Mouse (Mus musculus): ENCODE data around the gene Wipf1.
A peak's percentile ranks its signal among the peaks of the same experiment; 100 is the strongest.
"Not testable (repeated sequence)": the region's sequence is repeated elsewhere in the genome, so short reads cannot be mapped to it uniquely, and the experiment has no call there.

The Wipf1 gene

GRCm38 (mm10) chr2:73540450-73541162 lies 11.1 kb upstream of the Wipf1 start:
- DNase-seq: no peak

DNA sequence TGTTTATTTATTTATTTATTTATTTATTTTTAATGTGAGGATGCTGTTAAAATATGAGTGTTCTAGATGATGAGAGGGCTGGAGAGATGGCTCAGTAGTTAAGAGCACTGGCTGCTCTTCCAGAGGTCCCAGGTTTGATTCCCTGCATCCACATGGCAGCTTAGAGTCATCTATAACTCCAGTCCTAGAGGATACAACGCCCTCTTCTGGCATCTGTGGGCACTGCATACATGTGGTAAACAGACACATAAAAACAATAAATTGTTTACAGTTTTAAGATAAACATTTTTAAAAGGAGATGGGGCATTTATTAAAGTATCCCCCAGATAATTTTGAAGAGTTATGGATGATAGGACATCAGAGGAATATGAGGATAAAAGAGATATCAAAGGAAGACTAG lies 10.2 kb upstream of the Wipf1 start:
- DNase-seq: peak; percentile 39

DNA sequence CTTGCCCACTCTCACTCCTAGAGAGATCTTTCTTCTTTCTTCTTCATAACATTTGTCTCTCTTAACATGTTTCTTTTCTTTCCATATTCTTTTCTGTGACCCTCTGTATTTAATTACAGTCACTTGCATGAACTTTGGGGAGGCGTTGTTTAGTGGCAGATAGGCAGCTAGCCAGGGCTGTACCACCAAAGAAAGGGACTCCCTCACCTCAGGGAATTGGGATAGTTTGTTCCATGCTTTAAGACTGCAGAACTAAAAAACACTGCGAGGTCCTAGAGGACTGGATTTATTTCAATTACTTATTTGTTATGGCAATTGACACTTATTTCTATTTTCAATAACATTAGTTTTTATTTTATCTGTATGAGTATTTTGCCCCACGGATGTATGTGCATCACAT lies 9.6 kb upstream of the Wipf1 start:
- no peak for DNase-seq

- no peak for DNase-seq
These were observed 9.1 kb upstream of the Wipf1 start for GRCm38 (mm10) chr2:73538590-73538989.

- no peak for DNase-seq
These were observed 6.7 kb upstream of the Wipf1 start for GRCm38 (mm10) chr2:73536091-73536783.

DNA sequence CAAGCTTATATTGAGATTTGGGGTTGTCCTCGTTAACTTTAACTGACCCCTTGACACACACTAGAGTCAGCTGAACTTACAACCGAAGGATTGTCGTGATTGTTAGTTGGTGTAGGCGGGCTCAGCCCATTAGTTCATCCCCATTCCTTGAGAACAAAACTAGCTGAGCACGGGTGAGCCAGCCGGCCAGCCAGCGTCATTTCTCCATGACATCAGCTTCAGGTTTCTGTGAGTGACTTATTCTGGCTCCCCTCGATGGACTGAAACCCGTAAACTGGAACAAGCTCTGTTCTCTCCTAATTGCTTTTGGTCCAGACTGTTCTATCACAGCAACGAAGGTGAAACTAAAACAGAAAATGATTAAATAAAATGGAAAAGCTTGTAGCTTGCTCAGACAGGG lies 5.2 kb upstream of the Wipf1 start:
- no peak for DNase-seq

DNA sequence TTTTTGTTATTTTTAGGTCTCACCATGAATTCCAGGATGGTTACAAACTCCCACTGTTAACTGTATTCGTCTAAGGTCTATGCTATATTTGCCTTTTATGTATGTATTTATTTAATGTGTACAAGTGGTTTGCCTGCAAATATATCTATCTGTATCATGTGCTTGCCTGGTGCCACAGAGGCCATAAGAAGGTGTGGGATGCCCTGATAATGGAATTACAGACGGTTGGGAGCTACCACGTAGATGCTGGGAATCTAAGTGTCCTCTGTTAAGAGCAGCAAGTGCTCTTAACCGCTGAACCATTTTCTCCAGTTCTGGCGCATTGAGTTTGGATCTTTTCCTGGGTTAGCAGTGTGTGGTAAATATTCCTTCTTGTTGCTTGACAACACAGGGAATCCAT lies 953 bp upstream of the Wipf1 start:
- DNase-seq: no peak

DNA sequence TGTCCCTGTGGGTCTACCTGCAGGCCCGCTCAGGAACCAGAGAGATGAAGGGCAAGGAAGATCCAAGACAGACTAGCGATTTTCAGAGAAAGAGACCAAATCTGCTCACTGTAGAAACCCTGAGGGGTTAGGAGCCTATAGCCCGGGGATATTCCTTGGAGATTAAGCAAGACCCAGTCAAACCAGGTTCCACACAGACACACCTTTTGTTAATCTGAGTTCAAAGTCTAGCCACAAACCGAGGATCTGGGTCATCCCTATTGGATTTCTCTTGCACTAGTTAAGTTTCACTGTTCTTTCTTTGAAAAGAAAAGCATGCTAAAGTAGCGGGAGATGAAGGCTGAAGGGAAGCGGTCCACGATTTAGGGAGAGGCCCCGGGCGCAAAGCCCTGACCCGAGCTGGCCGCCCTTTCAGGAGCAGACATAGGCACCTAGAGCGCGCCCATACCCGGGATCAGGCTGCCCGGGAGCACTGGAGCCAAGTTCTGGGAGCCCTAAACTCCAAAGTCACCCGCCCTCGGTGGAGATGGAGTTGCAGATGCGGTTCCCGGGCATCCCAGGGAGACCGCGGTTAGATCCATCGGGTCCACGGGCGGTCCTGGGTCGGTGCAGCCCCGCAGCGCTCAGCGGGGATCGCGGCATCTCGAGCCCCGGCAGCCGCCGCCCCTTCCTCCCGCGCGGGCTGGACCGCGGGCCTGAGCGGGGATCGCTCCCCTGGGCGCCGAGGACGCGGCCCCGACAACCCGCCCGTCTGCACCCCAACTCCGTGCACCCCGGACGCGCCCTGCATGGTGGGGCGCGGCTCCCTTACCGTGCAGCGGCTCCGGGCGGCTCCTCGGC lies 798 bp downstream of the Wipf1 start:
- no peak for DNase-seq

DNA sequence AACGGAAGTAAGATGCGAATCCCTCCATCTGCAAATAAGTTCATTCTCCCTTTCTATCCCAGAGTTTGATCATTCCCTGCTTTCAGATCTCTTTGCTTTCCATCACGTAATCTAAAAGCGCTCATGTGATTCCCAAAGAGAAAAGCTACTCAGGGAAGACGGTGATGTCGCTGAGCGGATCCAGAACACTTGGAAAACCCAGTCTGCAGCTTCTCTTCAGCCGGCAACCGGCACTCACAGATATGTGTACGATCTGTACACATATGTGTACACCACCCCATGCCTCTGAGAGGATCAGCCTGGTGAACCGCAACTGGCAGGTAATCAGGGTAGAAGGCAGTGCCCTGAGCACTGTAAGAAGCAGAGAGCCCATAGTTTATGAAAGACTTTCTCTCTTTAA lies 1.6 kb downstream of the Wipf1 start:
- DNase-seq: no peak

DNA sequence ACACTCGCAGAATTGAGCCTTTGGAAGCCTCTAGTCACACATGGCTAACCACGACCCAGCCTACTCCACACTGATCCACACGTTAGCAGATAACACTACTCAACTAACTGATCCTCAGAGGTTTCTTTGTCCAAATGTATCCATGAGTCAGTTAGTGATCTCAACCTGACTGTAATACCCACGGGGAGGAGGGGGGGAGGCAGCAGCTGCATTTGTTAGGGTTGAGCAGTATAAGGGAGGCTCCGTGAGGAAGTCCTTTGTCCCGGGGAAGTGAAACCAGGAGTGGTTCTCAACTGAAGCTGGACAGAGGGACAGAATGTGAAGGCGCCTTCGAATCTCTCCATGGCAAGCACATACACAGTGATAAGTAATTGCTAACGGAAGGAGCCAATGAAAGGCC lies 2.8 kb downstream of the Wipf1 start:
- no peak for DNase-seq

DNA sequence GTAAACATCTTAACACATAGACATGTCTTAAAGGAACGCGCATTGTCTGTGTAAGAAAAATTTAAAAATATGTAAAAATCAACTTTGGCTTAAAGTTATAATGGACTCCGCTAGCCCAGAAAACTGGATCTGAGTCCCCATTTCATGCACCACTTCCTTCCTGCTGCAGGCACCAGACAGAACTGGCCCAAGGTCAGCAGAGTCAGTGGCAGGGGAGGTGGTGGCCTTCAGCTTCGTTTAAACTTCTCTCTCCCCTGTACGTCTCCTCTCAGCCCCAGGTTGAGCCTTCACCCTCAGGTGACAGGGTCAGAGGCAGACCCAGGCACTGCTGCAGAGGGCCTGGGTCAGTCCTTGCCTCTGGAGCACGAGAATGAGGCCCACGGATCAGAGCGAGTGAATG lies 6.6 kb downstream of the Wipf1 start:
- no peak for DNase-seq

- no peak for DNase-seq
These were observed 7.2 kb downstream of the Wipf1 start for GRCm38 (mm10) chr2:73522336-73522735.

DNA sequence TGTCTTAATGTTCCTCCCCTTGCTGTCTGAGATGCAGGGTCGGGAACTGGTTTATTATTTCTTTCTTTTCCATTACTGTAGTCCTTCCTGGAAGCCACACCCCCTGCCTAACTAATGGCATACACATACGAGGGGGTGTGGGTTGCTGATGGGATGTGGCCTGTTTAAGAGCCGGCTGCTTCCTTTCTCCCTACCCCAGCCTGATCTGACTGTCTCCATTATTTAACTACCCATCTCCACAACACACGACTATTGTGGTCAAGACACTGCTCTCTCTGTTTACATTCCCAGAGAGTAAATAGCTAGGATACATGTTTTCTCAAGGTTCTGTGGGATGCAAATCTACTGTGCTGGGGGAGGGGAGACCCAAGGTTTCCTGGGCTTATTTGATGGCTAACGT lies 7.8 kb downstream of the Wipf1 start:
- no peak for DNase-seq

DNA sequence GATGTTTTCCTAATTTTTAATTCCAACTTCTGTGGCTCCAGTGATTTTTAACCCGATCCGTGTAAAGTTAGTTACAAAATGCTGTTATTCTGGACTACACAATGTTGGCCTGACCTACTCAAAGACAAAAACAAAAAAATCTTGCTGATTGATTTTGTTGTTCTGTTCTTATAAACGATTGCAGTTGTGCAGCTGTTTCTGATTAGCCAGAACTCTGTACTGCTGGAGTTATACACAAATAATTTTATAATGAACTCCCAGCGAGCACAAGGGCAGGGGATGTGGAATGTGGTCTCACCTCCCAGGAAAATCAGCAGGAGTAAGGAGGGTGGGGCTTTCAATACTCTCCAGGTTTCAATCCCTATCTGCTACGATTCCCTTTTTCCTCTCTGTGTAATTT lies 10.6 kb downstream of the Wipf1 start:
- no peak for DNase-seq

GRCm38 (mm10) chr2:73518311-73518710 lies 11.2 kb downstream of the Wipf1 start:
- no peak for DNase-seq

- no peak for DNase-seq
These were observed 15.4 kb downstream of the Wipf1 start for GRCm38 (mm10) chr2:73514178-73514577.

GRCm38 (mm10) chr2:73513204-73513749 lies 16.3 kb downstream of the Wipf1 start:
- DNase-seq: no peak

GRCm38 (mm10) chr2:73512044-73512443 lies 17.5 kb downstream of the Wipf1 start:
- no peak for DNase-seq

- DNase-seq: no peak
These were observed 18.7 kb downstream of the Wipf1 start for GRCm38 (mm10) chr2:73510731-73511360.

- DNase-seq: no peak
These were observed 19.6 kb downstream of the Wipf1 start for GRCm38 (mm10) chr2:73510025-73510288.

DNA sequence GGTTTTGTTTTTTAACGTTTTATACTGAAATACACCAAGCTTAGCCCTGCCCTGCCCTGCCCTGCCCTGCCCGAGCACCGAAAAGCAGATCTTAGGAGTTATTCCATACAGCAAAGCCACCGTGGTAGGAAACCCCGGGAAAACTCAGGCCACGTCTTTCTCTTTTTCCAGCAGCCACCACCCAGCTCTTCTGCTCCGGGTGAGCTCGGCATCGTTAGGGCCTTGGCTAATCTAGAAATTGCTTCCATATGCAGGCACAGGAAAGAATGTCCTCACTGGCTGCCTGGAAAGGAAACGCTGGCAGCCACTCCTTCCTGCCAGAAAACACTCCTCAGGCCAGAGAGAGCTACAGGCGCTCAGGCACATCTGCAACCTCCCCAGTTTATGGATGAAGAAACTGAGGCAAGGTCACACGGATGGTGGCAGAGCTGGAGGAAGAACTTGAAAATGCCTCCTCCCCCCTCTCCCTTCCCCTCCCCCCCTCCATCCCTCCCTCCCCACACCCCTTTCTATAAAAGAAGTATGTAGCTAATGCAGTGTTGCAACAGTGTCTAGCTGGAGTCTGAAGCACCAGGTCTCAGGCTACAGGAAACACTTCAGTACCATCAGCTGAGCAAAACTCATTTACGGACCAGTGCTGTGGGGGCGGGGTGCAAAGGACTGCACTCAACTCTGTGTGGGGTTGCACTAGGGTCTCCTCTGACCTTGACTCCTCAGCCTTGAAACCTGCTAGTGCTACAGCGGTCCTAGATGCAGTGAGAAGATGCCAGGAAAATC lies 20.1 kb downstream of the Wipf1 start:
- DNase-seq: no peak

DNA sequence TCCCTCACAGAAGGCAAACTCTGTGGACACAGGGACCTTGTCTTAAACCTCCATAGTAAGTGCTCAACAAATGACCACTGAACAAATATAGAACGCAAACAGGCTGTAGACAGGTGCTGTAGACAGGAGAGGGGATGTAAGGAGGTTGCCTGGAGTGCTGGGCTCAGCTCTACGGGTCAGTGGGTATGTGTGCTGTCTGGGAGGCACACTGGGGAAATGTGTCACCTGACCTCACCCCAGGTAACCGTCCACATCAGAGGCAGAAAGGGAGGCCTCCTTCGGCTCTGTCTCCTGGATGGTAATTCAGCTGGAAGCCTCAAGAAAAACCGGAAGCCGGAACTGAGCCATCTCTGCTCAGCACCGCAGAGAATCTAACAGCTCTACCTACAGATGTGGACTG lies 21.6 kb downstream of the Wipf1 start:
- DNase-seq: no peak

GRCm38 (mm10) chr2:73506337-73506736 lies 23.2 kb downstream of the Wipf1 start:
- not testable (repeated sequence) for DNase-seq
